Mouse (Mus musculus): Measurements from ENCODE around the gene Itfg1. TPM values are rescaled to one million over a fixed set of nuclear protein-coding genes. Genes with fewer than 3 reads are reported as not detected.
A peak's percentile ranks its signal among the peaks of the same experiment; 100 is the strongest.
"Not testable (repeated sequence)": the region's sequence is repeated elsewhere in the genome, so short reads cannot be mapped to it uniquely, and the experiment has no call there.

Gene Itfg1
- polyA plus RNA-seq, 1 experiment from 2014 or later = 69.0 TPM

DNA sequence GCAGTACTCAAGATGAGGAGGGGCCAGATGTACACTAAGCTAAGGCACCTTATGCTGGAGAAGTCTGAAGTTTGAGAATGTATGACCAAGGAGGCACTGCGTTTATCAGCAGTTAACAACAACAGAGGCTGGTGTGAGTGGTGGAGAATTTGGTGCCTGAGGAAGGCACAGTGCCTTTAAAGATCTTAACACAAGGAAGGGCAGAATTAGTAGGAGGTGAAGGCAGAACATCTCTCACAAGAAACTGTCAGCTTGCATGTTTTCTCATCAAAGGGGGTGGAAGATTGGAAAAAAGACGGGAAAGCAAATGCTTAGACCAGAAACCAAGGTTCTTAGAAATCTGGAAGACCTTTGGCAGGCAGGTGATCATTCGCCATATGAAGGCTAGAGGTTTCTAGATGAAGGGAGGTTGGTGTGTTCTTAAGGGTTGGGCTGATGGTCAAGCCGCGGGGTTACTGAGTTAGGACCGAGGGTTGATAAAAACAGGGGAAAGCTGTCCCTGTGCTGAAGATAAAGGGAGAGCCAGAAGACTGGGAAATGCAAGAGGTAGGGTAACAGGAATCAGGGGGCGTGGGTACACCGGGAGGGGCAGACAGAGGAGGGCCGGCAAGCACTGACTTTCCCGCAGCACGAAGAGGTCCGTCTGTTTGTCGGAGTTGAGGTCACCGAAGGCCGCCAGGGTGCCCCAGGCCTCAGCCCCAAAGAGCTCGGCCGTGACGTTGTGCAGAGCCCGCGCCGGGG, 635 bp downstream of the Itfg1 start:
- Histone ChIP-seq H3K4me1 (peaks cover 7% of the 10 kb centered on the region), H3K27ac (peak overlapping the region; percentile 98), H3K27me3 (no peaks in the 10 kb centered on the region), H3K9me3 (no peaks in the 10 kb centered on the region), H3K4me3 (peak overlapping the region; percentile 83), H3K9ac (peak overlapping the region; percentile 79), H3K36me3 (peaks cover 12% of the 10 kb centered on the region), H3K4me2 (peak overlapping the region; percentile 67)
- 1% methylated on average over 21 of the region's 21 CpGs for WGBS
- no peak; the same call in 1 of the 2 replicates for ATAC-seq (ENCODE audit: insufficient number of reproducible peaks, low FRiP score, low TSS enrichment, low read depth)

- Histone ChIP-seq H3K4me3 (no peak overlapping the region), H3K9me3 (no peaks in the 10 kb centered on the region), H3K27ac (no peak overlapping the region), H3K4me1 (no peaks in the 10 kb centered on the region), H3K9ac (no peak overlapping the region), H3K4me2 (no peak overlapping the region), H3K27me3 (no peaks in the 10 kb centered on the region), H3K36me3 (peaks cover 11% of the 10 kb centered on the region; the same call in 1 of the 2 replicates)
- no peak for ATAC-seq (ENCODE audit: insufficient number of reproducible peaks, low FRiP score, low TSS enrichment, low read depth)
Measured at GRCm38 (mm10) chr8:85813621-85814020, 27.1 kb downstream of the Itfg1 start.

GRCm38 (mm10) chr8:85801408-85801807, 39.3 kb downstream of the Itfg1 start:
- 94% methylated on average over 1 of the region's 1 CpGs for WGBS

GRCm38 (mm10) chr8:85800164-85800563, 40.6 kb downstream of the Itfg1 start:
- no peak overlapping the region for H3K4me3 ChIP-seq
- no peak for ATAC-seq (ENCODE audit: insufficient number of reproducible peaks, low FRiP score, low TSS enrichment, low read depth)
- no peaks in the 10 kb centered on the region for H3K4me1 ChIP-seq
- no peaks in the 10 kb centered on the region for H3K27me3 ChIP-seq
- H3K27ac ChIP-seq = no peak overlapping the region
- peaks cover 11% of the 10 kb centered on the region for H3K36me3 ChIP-seq
- no peak overlapping the region for H3K4me2 ChIP-seq
- WGBS = 88% methylated on average over 1 of the region's 1 CpGs
- H3K9me3 ChIP-seq = no peaks in the 10 kb centered on the region
- no peak overlapping the region for H3K9ac ChIP-seq

More at GRCm38 (mm10) chr8:85801408-85801807, 39.3 kb downstream of the Itfg1 start:
- no peak for ATAC-seq (ENCODE audit: insufficient number of reproducible peaks, low FRiP score, low TSS enrichment, low read depth)
- H3K4me1 ChIP-seq = no peaks in the 10 kb centered on the region
- no peak overlapping the region for H3K4me3 ChIP-seq
- H3K27ac ChIP-seq = no peak overlapping the region
- peaks cover 11% of the 10 kb centered on the region for H3K36me3 ChIP-seq
- H3K9ac ChIP-seq = no peak overlapping the region
- no peaks in the 10 kb centered on the region for H3K9me3 ChIP-seq
- no peaks in the 10 kb centered on the region for H3K27me3 ChIP-seq
- no peak overlapping the region for H3K4me2 ChIP-seq

DNA sequence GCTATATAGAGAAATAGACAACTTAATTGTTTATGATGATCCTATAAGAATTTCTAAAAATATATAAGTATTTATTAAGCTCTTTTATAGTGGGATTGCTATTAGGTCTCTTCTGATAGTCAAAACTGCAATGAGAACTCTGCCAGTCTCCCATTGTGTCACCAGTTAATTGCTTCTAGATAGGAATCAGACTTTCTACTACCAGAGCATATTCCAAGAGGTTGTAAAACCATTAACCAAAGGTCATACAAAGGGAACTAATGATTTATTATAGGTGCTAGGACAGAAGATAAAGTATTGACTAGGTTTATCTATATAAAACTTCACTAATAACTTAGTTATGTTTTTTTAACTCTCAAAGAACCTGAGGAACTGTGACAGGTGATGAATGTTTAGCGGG, 44.3 kb downstream of the Itfg1 start:
- H3K9ac ChIP-seq; ATAC-seq (ENCODE audit: insufficient number of reproducible peaks, low FRiP score, low TSS enrichment, low read depth); H3K4me2 ChIP-seq; H3K27me3 ChIP-seq; H3K27ac ChIP-seq; H3K4me1 ChIP-seq; H3K9me3 ChIP-seq; H3K4me3 ChIP-seq: not testable (repeated sequence)
- WGBS = 93% methylated on average over 1 of the region's 1 CpGs
- H3K36me3 ChIP-seq = peaks cover 14% of the 10 kb centered on the region

DNA sequence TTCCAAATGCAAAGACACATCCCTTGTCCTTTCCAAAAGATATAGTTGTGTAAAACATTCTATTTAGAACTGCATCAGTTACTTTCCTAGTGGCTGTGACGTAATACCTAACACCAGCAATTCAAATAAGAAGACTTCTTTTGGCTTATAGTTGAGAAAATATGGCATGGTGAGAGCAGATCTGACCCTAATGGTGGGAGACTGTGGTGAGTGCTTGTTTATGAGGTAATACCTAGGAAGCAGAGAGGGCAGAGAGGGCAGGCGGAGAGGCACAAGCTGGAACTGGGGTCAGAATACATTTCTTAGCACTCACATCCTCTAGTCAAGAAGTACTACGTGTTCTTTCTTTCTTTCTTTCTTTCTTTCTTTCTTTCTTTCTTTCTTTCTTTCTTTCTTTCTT, 52.4 kb downstream of the Itfg1 start:
- no peaks in the 10 kb centered on the region for H3K9me3 ChIP-seq

DNA sequence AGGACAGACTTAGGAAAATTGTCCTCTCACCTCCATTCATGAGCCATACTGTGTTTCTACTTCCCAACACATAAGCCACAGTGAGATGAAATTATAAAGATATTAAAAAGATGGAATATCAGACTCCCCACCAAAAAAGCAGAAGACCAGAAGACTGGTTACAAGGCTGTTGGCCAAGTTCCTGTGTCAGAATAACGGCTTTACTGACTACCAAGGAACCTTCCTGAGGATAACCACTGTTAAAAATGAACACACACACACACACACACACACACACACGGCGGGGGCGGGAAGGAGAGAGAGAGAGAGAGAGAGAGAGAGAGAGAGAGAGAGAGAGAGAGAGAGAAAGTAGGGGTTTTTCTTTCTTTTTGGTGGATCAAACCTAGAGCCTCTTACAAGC, 52.8 kb downstream of the Itfg1 start:
- no peak overlapping the region for H3K27ac ChIP-seq
- no peak overlapping the region for H3K4me3 ChIP-seq
- no peaks in the 10 kb centered on the region for H3K9me3 ChIP-seq
- WGBS = 80% methylated on average over 2 of the region's 4 CpGs
- no peaks in the 10 kb centered on the region for H3K27me3 ChIP-seq
- H3K36me3 ChIP-seq = 0 out of 2 replicates have a peak, but pooled peaks cover 1% of the 10 kb centered on the region
- H3K4me1 ChIP-seq = no peaks in the 10 kb centered on the region
- no peak for ATAC-seq (ENCODE audit: insufficient number of reproducible peaks, low FRiP score, low TSS enrichment, low read depth)
- no peak overlapping the region for H3K4me2 ChIP-seq
- H3K9ac ChIP-seq = no peak overlapping the region

More for the DNA sequence above, 52.4 kb downstream of the Itfg1 start:
- Histone ChIP-seq H3K27me3 (no peaks in the 10 kb centered on the region), H3K4me1 (no peaks in the 10 kb centered on the region), H3K36me3 (0 out of 2 replicates have a peak, but pooled peaks cover 3% of the 10 kb centered on the region), H3K4me2 (no peak overlapping the region), H3K4me3 (no peak overlapping the region), H3K9ac (no peak overlapping the region), H3K27ac (no peak overlapping the region)
- no peak for ATAC-seq (ENCODE audit: insufficient number of reproducible peaks, low FRiP score, low TSS enrichment, low read depth)
- 92% methylated on average over 3 of the region's 3 CpGs for WGBS

DNA sequence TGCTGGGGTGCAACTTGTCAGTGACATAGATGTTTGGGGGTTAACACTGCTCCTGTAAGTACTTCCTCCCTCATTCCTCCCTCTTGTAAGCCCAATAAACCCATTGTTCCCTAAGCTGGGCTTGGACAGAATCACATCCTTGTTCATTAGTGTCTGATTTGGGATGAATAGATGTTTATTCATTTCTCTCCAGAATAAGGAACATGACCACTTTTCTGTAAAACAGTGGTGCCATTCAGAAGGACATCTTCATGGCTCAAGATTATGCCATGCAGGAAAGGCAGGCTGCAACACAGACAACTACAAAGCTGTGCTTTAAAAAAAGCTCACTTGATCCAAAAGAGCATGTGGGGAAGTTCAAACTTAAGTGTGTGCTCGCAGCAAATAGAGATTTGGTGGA, 55.2 kb downstream of the Itfg1 start:
- H3K27me3 ChIP-seq = no peaks in the 10 kb centered on the region
- no peak overlapping the region for H3K9ac ChIP-seq
- no peaks in the 10 kb centered on the region for H3K4me1 ChIP-seq
- H3K36me3 ChIP-seq = no peaks in the 10 kb centered on the region
- 54% methylated on average over 1 of the region's 1 CpGs for WGBS
- H3K27ac ChIP-seq = no peak overlapping the region
- H3K4me3 ChIP-seq = no peak overlapping the region
- no peak overlapping the region for H3K4me2 ChIP-seq
- H3K9me3 ChIP-seq = no peaks in the 10 kb centered on the region
- ATAC-seq (ENCODE audit: insufficient number of reproducible peaks, low FRiP score, low TSS enrichment, low read depth) = no peak

GRCm38 (mm10) chr8:85783871-85784270, 56.9 kb downstream of the Itfg1 start:
- no peaks in the 10 kb centered on the region for H3K27me3 ChIP-seq
- no peak overlapping the region for H3K27ac ChIP-seq
- 94% methylated on average over 1 of the region's 1 CpGs for WGBS
- H3K4me2 ChIP-seq = no peak overlapping the region
- no peak for ATAC-seq (ENCODE audit: insufficient number of reproducible peaks, low FRiP score, low TSS enrichment, low read depth)
- H3K36me3 ChIP-seq = peaks cover 3% of the 10 kb centered on the region; the same call in 1 of the 2 replicates
- no peak overlapping the region for H3K9ac ChIP-seq
- H3K4me1 ChIP-seq = no peaks in the 10 kb centered on the region
- H3K4me3 ChIP-seq = no peak overlapping the region
- no peaks in the 10 kb centered on the region for H3K9me3 ChIP-seq

DNA sequence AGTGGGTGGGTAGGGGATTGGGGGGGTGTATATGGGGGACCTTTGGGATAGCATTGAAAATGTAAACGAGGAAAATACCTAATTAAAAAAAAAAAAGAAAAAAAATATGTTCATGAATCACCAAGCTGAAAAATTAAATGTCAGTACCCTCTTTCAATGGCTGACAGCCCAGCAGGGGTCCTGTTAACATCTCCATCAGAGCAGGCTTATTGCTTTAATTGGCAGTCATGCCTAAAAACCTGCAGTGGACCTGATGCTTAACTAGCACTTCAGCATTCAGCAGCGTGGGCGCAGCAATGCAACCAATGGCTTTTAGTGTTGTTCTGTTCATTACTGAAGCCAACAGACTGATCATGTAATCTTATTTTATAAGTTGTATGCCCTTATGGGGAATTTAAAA, 60.6 kb downstream of the Itfg1 start:
- Histone ChIP-seq H3K9me3 (no peaks in the 10 kb centered on the region), H3K4me1 (no peaks in the 10 kb centered on the region)
- ATAC-seq (ENCODE audit: insufficient number of reproducible peaks, low FRiP score, low TSS enrichment, low read depth) = no peak

GRCm38 (mm10) chr8:85745053-85745452, 95.7 kb downstream of the Itfg1 start:
- H3K36me3 ChIP-seq = peaks cover 4% of the 10 kb centered on the region; the same call in 1 of the 2 replicates
- no peak overlapping the region for H3K4me2 ChIP-seq
- H3K9me3 ChIP-seq = no peaks in the 10 kb centered on the region
- 95% methylated on average over 2 of the region's 2 CpGs for WGBS
- no peaks in the 10 kb centered on the region for H3K4me1 ChIP-seq
- no peak overlapping the region for H3K9ac ChIP-seq
- no peak overlapping the region for H3K4me3 ChIP-seq
- H3K27ac ChIP-seq = no peak overlapping the region
- ATAC-seq (ENCODE audit: insufficient number of reproducible peaks, low FRiP score, low TSS enrichment, low read depth) = no peak
- no peaks in the 10 kb centered on the region for H3K27me3 ChIP-seq

More for the DNA sequence above, 60.6 kb downstream of the Itfg1 start:
- H3K9ac ChIP-seq = no peak overlapping the region
- H3K27ac ChIP-seq = no peak overlapping the region
- H3K27me3 ChIP-seq = no peaks in the 10 kb centered on the region
- peaks cover 3% of the 10 kb centered on the region; the same call in 1 of the 2 replicates for H3K36me3 ChIP-seq
- WGBS = 65% methylated on average over 3 of the region's 3 CpGs
- no peak overlapping the region for H3K4me2 ChIP-seq
- no peak overlapping the region for H3K4me3 ChIP-seq

DNA sequence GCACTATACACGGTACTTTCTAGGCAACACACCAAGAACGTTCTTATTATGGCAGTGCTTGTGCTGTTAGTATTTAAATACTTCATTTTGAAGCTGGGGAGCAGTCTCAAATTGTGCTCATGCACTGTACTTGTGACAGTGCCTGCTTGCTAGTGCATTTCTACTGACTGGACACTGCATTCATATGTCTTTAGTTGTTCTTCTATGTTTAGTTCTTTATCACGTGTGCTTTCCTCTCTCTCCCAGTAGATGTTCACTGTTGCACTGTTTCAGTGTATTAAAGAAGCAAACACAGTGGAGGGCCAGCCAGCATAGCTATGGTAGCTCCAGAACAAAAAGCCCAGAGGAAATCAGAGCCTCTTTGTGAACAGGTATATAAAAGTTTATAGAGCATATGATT, 110.2 kb downstream of the Itfg1 start:
- ATAC-seq (ENCODE audit: insufficient number of reproducible peaks, low FRiP score, low TSS enrichment, low read depth) = no peak
- no peak overlapping the region for H3K27ac ChIP-seq
- no peaks in the 10 kb centered on the region for H3K27me3 ChIP-seq
- no peaks in the 10 kb centered on the region for H3K4me1 ChIP-seq
- no peak overlapping the region for H3K9ac ChIP-seq
- no peak overlapping the region for H3K4me2 ChIP-seq
- peaks cover 12% of the 10 kb centered on the region for H3K36me3 ChIP-seq
- 89% methylated on average over 3 of the region's 3 CpGs for WGBS
- H3K4me3 ChIP-seq = no peak overlapping the region
- no peaks in the 10 kb centered on the region for H3K9me3 ChIP-seq
